Mouse (Mus musculus) cortical plate, adult 2 months (tissue): ENCODE measurements around the gene S1pr4. TPM values are rescaled to one million over a fixed set of nuclear protein-coding genes. Genes with fewer than 3 reads are reported as not detected.

Source experiments
- H3K27ac ChIP-seq: fragments of 200-500 bp; 2 replicates; pipeline ENCODE4 v1.5.1; 2012; ENCODE audit warnings: low read length, control low read depth, inconsistent platforms; ENCODE audit not compliant: insufficient read depth
- H3K4me1 ChIP-seq: fragments of 200-500 bp; 2 replicates; pipeline ENCODE4 v1.6.1; 2011; ENCODE audit warnings: low read length; ENCODE audit not compliant: control insufficient read depth, insufficient read depth
- H3K4me3 ChIP-seq: fragments of 200-500 bp; 2 replicates; pipeline ENCODE4 v1.5.1; 2011; ENCODE audit warnings: mild to moderate bottlenecking, low read length, control low read depth; ENCODE audit not compliant: insufficient read depth
- CTCF ChIP-seq: fragments of 200-500 bp; IDR thresholded peaks from 2 replicates; pipeline ENCODE4 v1.5.1; 2011; ENCODE audit warnings: mild to moderate bottlenecking, control low read depth, low read length; ENCODE audit not compliant: insufficient read depth; ENCODE audit errors: extremely low read depth
- POLR2A ChIP-seq: fragments of 200-500 bp; IDR thresholded peaks from 2 replicates; pipeline ENCODE4 v1.6.1; 2011; ENCODE audit warnings: mild to moderate bottlenecking, low read length, control low read depth; ENCODE audit not compliant: insufficient read depth; ENCODE audit errors: extremely low read depth
- polyA plus RNA-seq: library from polyadenylated mRNA; depleted of rRNA; stranded (reverse); fragments of >200 nt; gene quantifications from 2 replicates; pipeline ENCODE4 v1.2.3, GENCODE M21; 2012

The S1pr4 gene
- polyA plus RNA-seq, 1 experiment, result 1.1 TPM

GRCm38 (mm10) chr10:81494260-81495041 lies 5.5 kb downstream of the S1pr4 start:
- H3K4me3 ChIP-seq, result peak overlapping the region; percentile 87; the same call in 1 of the 2 replicates

GRCm38 (mm10) chr10:81493601-81494220 lies 6.2 kb downstream of the S1pr4 start:
- peaks cover 4% of the 10 kb centered on the region for H3K4me1 ChIP-seq
- no peak overlapping the region for H3K4me3 ChIP-seq
- H3K27ac ChIP-seq, result no peak overlapping the region
- TF ChIP-seq CTCF, result 0 out of 2 replicates have a peak, but pooled peaks have one; percentile 3
- no peak for TF ChIP-seq POLR2A

More at GRCm38 (mm10) chr10:81494260-81495041, 5.5 kb downstream of the S1pr4 start:
- TF ChIP-seq POLR2A (no peak), CTCF (no peak)
- peaks cover 4% of the 10 kb centered on the region for H3K4me1 ChIP-seq
- H3K27ac ChIP-seq, result no peak overlapping the region

- no peak for TF ChIP-seq CTCF
- no peak for TF ChIP-seq POLR2A
- Histone ChIP-seq H3K4me1 (peaks cover 4% of the 10 kb centered on the region), H3K27ac (no peak overlapping the region), H3K4me3 (no peak overlapping the region)
These were observed 7.2 kb downstream of the S1pr4 start for GRCm38 (mm10) chr10:81492606-81493240.

GRCm38 (mm10) chr10:81491018-81491417 lies 8.9 kb downstream of the S1pr4 start:
- H3K4me1 ChIP-seq, result peaks cover 4% of the 10 kb centered on the region
- no peak overlapping the region for H3K27ac ChIP-seq
- no peak overlapping the region for H3K4me3 ChIP-seq
- TF ChIP-seq POLR2A (no peak), CTCF (no peak)

- TF ChIP-seq CTCF (no peak), POLR2A (no peak)
- Histone ChIP-seq H3K4me3 (no peak overlapping the region), H3K27ac (no peak overlapping the region), H3K4me1 (peaks cover 4% of the 10 kb centered on the region)
These were observed 10.0 kb downstream of the S1pr4 start for GRCm38 (mm10) chr10:81489941-81490340.

- TF ChIP-seq CTCF (no peak), POLR2A (no peak)
- Histone ChIP-seq H3K27ac (no peak overlapping the region), H3K4me3 (no peak overlapping the region), H3K4me1 (no peaks in the 10 kb centered on the region)
These were observed 11.9 kb downstream of the S1pr4 start for GRCm38 (mm10) chr10:81488081-81488480.

- no peak for TF ChIP-seq CTCF
- no peak for TF ChIP-seq POLR2A
- H3K4me3 ChIP-seq, result no peak overlapping the region
- no peak overlapping the region for H3K27ac ChIP-seq
- H3K4me1 ChIP-seq, result 0 out of 2 replicates have a peak, but pooled peaks cover 2% of the 10 kb centered on the region
These were observed 13.4 kb downstream of the S1pr4 start for GRCm38 (mm10) chr10:81486496-81486895.

- TF ChIP-seq POLR2A (peak; percentile 8; the same call in 1 of the 2 replicates), CTCF (no peak)
- Histone ChIP-seq H3K4me3 (no peak overlapping the region), H3K4me1 (0 out of 2 replicates have a peak, but pooled peaks cover 2% of the 10 kb centered on the region), H3K27ac (no peak overlapping the region)
These were observed 14.4 kb downstream of the S1pr4 start for GRCm38 (mm10) chr10:81485479-81486018.

- Histone ChIP-seq H3K4me3 (no peak overlapping the region), H3K27ac (no peak overlapping the region), H3K4me1 (peaks cover 3% of the 10 kb centered on the region; the same call in 1 of the 2 replicates)
- 0 out of 2 replicates have a peak, but pooled peaks have one; percentile 12 for TF ChIP-seq POLR2A
- 0 out of 2 replicates have a peak, but pooled peaks have one; percentile 6 for TF ChIP-seq CTCF
These were observed 14.9 kb downstream of the S1pr4 start for GRCm38 (mm10) chr10:81485060-81485449.
